Mouse (Mus musculus) erythroblast, adult 5-6 weeks (primary cell): ENCODE measurements around the gene Hacd4. TPM values are rescaled to one million over a fixed set of nuclear protein-coding genes. Genes with fewer than 3 reads are reported as not detected.

Experiments used
- ATAC-seq: replicated peaks from 2 replicates; pipeline ENCODE4 v1.8.0; 2016; ENCODE audit warnings: moderate number of reproducible peaks, mild to moderate bottlenecking, moderate TSS enrichment, inconsistent platforms; ENCODE audit not compliant: poor library complexity, low FRiP score, severe bottlenecking
- total RNA-seq, 2 experiments: library from RNA; stranded (forward) in 1 of 2; stranded (reverse) in 1 of 2; fragments of 150-400 nt in 1 of 2; fragments of 200-764, 138-1000 nt in 1 of 2; gene quantifications; 2 replicates each; pipeline versions ENCODE4 v1.2.3 to v1.2.4; 2015 to 2017; ENCODE audit warnings: low replicate concordance in 2 of 2

The Hacd4 gene
- total RNA-seq (2015; ENCODE audit: low replicate concordance) (14.0 and 16.5 TPM in 2 replicates), total RNA-seq (2017; ENCODE audit: low replicate concordance) (5.9 and 6.8 TPM in 2 replicates)

GRCm38 (mm10) chr4:88438326-88438989 is at the start of gene Hacd4:
TSS of gene Hacd4 (minus strand) at chr4:88438928.
- ATAC-seq: no peak

DNA sequence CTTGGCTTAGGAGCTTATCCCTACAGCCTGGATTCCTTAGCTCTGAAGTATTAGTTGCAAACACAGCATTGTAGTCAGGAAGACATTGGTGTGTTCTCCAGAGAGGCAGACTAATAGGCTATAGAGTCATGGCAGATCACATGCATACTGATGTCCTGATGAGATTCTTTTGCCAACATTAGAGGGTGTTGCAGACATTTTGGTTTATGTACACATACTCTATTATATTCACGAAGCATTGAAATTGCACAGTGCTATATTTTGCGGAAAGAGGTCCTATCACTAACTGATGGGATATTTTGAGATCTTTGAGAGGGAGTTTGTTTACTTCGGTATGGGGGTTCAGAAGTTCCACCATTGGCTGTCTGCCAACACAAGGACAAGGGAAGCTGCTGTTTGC is 49.4 kb upstream of the Hacd4 start:
- no peak for ATAC-seq

GRCm38 (mm10) chr4:88480130-88480529 is 41.4 kb upstream of the Hacd4 start:
- no peak for ATAC-seq

GRCm38 (mm10) chr4:88478809-88479186 is 40.1 kb upstream of the Hacd4 start:
- no peak for ATAC-seq

- no peak for ATAC-seq
Measured at GRCm38 (mm10) chr4:88478177-88478808, 39.6 kb upstream of the Hacd4 start.

- no peak for ATAC-seq
Measured at GRCm38 (mm10) chr4:88476511-88477210, 37.9 kb upstream of the Hacd4 start.

DNA sequence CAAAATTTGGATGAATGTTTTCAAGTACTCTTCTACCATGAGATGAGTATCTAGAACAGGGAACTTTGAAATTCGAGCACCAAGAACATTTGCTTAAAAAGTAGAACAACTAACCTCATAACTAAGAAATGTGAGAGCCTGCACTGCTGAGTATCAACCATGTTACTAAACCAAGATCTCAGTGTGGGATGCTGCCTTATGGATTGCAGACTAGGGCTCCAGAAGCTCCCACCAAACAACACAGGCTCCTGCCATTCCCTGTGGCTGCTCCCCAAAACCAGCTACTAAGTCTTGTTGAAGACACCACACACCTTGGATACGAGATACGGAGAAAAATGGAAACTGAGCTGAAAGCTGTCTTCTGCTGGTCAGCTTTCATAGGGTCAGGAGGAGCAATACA is 37.4 kb upstream of the Hacd4 start:
- no peak for ATAC-seq

DNA sequence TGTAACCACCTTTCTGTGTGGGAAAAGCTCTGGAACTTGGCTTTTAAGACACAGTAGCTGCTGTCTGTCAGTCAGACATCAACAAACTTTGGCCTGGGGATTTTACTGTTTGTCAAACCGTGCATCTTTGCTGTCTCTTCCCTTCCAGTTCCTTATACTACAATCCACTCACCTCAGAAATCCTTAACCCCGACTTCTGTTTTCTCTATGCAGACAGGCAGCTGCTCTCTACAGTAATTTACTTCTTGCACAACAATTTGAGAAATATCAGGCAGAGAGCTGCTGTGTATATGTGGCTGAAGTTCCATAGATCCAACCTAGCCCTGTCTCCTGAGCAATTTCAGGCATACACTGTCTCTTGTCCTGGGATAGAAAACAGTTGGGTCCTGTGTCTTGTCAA is 32.8 kb upstream of the Hacd4 start:
- ATAC-seq: no peak

GRCm38 (mm10) chr4:88464574-88464973 is 25.8 kb upstream of the Hacd4 start:
- ATAC-seq: no peak

GRCm38 (mm10) chr4:88462981-88463646 is 24.4 kb upstream of the Hacd4 start:
- ATAC-seq: no peak

GRCm38 (mm10) chr4:88462501-88462900 is 23.8 kb upstream of the Hacd4 start:
- no peak for ATAC-seq

- no peak for ATAC-seq
Measured at GRCm38 (mm10) chr4:88461315-88461714, 22.6 kb upstream of the Hacd4 start.

DNA sequence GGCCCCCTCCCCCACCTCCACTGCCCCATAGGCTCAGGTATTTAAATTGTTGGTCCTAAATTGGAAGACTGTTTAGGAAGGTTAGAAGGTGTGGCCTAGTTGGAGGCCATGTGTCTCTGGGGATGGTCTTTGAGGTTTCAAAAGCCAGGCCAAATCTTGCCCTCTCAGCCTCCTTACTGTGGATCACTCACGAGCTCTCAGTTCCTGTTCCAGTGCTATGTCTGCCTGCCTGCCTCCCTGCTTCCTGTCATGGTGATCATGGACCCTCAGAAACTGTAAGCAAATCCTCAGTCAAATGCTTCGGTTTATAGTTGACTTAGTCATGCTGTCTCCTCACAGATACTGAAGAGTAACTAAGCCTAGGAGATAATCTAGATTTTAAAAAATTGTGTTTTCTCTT is 19.9 kb upstream of the Hacd4 start:
- ATAC-seq: no peak

DNA sequence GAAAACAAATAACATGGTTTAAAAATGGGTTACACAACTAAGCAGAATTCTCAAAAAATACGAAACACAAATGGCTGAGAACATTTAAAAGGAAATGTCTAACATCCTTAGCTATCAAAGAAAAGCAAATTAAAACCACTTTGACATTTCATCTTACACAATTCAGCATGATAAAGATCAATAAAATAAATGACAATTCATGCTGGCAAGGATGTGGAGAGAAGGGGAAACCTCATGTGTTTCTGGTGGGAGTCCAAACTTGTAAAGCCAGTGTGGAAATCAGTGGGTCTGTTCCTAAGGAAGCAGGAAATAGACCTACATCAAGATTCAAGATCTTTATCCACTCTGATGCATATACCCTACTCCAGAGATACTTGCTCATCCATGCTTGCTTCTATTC is 19.4 kb upstream of the Hacd4 start:
- no peak for ATAC-seq

DNA sequence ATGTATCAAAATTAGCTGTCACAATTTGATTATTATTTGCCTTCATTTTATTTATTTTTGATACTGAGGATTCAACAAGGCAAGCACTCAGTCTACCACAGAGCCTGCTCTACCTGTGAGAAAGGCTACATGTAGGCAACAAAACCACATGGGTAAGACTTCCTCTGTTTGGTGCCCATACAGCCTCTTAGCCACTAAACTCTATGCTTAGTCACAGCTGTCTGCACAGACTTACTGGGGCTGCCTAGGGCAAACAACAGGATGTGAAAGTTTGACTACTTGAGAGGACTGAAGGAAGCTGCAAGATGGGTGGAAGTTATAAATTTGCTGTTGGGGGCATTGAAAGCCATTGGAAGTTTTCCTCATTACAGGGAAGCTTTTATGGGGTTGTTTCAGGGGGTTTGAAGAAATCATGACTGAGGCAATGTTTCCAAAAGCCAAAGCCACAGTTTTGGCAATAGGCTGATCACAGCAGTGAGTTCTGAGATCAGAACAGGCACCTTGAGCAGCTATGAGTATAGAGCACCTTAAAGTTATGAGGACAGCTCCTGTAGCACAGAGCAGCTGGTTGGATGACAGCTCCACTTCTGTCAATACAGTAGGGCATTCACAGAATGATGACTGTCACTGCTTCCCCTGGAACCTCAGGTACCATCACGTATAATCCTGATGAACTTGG is 11.5 kb upstream of the Hacd4 start:
- ATAC-seq: no peak

- no peak for ATAC-seq
Measured at GRCm38 (mm10) chr4:88448976-88449375, 10.2 kb upstream of the Hacd4 start.

GRCm38 (mm10) chr4:88440814-88441213 is 2.1 kb upstream of the Hacd4 start:
- no peak for ATAC-seq

GRCm38 (mm10) chr4:88439669-88440123 is 968 bp upstream of the Hacd4 start:
- no peak for ATAC-seq

DNA sequence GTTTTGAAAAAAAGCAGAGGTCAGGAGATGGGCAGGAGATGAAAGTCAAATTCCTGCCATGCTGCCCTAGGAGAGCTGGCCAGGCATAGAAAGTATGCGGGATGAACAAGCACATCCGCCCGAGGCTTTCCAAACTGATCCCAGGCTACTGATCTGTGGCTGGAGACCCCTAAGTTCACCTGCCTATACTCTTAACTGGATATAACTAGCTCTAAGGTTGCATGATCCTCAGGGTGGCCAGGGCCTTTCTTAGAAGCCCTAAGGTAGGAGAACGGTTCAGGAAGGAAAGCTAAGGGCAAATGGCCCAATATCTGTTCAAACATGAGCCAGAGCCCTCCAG is 232 bp upstream of the Hacd4 start:
- ATAC-seq: no peak

DNA sequence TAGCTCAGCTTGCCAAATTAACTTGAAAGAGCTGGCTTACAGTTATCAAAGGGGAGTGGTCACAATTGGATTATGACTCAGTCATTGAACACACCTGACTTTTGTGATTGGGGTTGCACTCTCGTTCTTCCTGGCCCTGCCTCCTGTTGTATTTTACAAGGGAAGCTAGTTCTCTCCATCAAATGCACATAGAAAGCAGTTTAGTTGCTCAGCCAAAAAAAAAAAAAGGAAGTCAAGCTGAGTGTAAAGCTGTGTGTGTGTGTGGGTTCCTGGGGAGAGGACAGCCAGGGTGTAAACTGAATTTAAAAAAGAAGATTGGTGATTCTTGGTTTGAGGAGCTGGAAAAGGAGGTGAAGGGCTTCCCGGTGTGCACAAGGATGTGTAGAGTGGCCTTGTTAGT is 811 bp downstream of the Hacd4 start:
- ATAC-seq: no peak
